Mouse (Mus musculus): ENCODE measurements around the gene Fuk. TPM values are rescaled to one million over a fixed set of nuclear protein-coding genes. Genes with fewer than 3 reads are reported as not detected.
A peak's percentile ranks its signal among the peaks of the same experiment; 100 is the strongest.
"Not testable (repeated sequence)": the region's sequence is repeated elsewhere in the genome, so short reads cannot be mapped to it uniquely, and the experiment has no call there.

Gene Fuk
- total RNA-seq (2021): 1 to 10 TPM; 3.2 to 3.3 TPM
- long read RNA-seq, experiment 1, partial matches to known transcripts: 3 of 3 reads
- long read RNA-seq, experiment 1, other reads (novel, unspliced or antisense): 0 of 3 reads
- long read RNA-seq, experiment 2, partial matches to known transcripts: 1 of 3 reads
- long read RNA-seq, experiment 2, other reads (novel, unspliced or antisense): 0 of 3 reads

DNA sequence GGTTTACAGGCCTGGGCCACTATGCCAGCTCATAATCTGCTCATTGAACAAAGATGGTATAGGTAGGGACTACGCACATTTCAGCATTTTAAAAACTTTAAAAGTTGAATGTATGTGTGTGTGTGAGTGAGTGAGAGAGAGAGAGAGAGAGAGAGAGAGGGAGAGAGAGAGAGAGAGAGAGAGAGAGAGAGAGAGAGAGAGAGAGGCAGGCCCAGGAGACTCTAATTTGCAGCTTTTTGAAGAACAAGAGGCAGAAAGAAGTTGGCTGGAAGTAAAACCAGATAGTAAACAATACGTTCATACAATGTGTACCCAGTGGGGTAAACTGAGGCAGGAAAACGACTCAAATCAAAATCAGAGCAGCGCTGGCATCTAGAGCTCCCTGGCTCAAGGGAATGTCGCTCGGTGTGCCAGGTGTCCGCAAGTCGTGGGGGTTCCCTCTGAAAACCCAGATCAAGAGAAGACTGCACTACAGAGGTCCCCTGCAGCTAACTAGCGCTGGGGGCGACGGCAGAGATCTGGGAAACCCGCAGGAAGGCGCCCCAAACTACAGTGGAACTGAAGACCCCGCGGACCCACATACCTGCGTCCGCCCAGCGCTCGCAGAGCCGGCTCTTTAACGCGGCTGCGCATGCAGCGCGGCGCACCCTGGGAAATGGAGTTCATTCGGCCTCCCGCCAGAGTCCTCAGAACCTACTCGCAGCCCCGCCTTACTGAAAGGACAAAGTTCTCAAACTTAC, at the start of gene Fuk:
Fuk (minus strand) TSS at position 650 of the 740 bp plus-strand sequence.
- DNase-seq: peak; percentile 74

DNA sequence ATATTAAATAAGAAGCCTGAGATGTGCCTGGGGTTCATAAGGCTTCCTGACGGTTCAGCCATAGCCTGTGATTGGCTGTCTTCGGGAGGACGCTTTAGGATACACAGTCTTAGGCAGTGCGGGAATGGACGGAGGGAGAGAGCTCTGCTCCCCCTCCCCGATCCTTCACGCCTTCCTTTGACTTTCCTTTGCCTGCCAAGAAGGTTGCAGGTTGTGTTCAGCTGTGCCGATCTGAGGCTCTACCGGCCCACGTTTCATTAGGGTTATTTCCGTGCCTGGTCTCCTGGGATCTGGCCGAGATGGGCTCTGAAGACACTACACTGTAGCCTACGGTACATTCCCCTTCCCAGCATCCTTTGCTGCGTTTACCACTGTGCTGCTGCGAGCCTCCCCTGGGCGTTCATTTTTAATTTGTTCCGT, 47.8 kb upstream of the Fuk start:
- peak; percentile 56 for DNase-seq

DNA sequence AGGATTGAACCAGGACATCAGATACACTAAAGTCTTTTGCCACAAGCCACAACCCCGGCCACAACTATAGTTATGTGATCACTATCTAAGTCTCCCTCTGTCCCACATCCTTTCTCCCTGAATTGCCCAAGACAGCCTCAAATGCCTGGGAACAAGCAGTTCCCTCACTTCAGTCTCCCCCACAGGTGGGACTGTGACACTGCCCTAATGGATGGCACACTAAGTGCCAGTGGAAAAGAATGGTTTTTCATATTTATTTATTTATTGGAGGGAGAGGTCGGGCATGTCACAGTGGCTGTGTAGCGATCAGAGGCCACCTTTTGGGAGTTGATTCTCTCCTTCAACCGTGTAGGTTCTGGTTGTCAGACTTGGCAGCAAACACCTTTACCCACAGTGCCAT, 43.4 kb upstream of the Fuk start:
- no peak for DNase-seq

DNA sequence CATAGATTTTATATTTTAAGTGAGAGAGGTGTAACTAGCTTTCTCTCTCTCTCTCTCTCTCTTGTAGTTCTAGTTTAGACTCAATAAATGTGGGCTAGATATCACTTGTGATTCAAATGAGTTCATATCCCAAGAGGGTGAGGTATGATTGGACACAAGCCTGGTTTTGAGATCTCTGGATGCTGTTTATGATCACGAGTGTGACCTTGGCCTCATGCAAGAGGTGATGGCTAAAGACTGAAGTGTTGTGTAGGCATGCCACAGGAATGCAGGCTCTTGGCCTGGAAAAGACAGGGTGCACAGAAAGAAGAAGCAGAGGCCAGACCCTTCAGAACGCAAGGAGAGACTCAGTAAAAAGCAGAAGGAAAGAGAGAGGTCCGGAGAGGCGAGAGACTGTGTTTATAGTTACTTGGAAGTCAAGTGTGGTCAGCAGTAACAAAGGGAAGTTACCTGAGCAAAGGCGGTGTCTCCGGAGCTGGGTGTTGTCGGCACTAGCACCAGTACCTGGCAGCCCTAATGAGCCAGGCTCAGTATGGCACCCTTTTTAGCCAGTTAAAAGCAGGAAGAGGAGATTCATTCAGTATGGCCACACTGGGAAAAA, 42.1 kb upstream of the Fuk start:
- DNase-seq: no peak

DNA sequence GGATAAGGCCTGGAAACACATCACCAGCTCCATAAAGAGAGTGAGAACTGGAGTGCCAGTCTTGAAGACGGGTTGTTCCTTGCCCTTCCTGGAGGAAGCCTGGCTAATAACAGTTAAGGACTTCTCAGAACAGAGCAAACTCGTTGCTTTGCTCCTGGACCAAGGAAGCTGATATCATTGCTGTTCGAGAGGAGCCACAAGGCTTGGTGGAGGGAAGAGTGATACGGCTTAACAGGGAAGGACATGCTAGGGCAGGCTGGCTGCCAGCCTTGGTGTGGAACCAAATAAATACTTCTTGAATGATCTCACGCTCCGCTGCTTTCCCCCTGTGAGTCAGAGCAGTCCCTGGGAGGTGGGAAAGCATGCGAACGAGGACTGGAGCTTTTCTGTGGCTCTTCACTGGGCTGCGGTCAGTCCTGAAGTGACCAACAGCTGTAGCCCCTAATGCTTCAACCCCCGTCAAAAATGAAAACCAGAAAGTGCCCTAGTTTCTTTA, 39.2 kb upstream of the Fuk start:
- DNase-seq: peak; percentile 87

DNA sequence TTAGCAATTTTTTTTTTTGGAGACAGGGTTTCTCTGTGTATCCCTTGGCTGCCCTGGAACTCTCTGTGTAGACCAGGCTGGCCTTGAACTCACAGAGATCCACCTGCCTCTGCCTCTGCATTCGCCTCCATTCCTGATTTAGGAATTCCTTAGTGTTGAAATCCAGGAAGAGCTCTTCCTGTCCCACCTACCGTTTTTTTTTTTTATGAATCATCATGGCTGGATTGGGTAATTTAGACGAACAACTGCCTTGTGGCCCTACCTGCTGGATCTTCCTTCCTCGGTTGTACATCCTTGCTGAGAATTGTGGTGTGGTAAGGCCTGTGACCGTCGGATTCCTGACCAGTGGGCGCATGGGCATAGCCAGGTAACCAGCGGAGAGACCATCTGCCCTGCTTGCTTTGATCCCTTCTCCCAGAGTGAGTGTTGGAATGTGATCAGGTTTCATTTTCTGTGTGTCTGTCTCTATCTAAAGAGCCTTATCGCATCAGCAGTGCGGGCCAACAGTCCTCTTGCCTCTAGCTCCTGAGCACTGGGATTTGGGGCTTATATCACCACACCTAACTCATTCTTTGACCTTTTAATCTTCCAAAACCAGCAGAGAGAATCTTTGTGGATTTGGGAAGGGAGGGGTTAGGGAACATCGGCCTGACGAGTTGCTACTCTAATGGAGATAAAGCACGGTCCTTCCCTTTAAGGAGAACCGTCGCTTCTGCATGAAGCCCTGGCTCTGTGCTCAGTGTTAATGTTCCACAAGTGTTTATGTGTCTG, 38.6 kb upstream of the Fuk start:
- DNase-seq: no peak

DNA sequence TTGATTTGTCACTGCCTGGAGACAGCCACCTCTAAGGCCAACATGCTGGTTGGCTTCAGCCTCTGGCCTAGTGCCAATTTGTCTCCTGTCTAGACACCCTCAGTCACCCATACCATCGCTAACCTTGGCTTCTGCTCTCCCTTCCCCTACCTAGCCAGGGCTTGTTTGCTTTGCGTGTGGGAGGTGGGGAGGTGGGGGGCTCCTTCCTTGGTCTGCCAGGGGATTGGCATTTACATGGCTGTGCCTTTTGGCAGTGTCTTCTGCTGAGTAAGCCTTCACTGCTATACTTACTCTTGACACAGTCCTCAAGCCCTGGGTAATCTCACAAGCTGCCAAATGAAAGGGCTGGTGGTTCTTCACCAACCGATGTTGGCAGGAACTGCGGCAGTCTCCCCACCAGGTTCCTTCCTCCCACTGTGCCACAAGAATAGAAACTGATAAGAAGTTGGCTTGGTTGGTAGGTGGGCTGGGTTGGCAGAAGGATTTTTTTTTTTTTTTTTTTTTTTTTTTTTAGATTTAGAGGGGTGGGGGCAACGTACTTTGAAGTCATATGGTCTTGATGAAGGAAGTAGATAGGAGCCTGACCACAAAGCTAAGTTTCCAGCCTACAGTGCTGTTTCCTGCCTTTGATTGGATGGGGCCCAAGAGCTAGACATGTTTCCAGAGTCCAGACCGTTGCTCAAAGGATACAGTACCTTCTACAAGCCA, 36.7 kb upstream of the Fuk start:
- DNase-seq: peak; percentile 66

DNA sequence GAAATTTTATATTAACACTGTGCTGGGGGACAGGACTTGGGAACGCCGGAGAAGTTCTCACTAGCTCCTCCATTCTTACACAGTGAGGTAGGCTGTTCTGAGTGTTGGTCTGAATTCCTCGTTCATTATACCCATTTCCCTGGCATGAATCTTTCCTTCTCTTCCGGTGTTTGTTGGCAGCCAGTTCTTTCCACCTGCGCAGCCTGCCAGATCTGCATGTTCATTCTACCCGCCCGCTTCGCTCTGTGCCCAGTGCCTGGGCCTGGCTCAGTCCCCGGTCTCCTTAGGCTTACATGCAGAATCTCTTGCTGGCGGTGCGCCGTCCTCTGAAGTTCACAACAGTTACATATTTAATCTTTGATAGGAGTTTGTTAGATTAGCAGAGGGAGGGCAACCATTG, 33.9 kb upstream of the Fuk start:
- DNase-seq: peak; percentile 64

DNA sequence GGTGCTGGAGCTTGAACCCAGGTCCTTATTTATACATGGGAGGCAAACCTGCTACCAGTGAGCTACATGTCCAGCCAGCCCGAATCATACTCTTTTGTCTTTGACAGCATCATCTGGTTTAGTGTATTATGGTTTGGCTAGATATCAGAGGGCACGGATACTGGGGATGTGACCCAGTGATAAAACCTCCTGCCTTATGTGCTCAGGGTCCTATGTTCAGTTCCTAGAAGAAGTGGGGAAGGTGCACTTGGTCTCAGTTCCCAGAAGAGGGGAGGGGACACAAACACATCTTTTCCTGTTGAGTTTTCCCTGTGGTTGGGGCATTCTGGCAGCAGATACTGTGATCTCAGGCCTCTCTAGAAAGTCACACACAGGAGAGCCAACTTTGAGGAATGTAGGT, 31.0 kb upstream of the Fuk start:
- no peak for DNase-seq

DNA sequence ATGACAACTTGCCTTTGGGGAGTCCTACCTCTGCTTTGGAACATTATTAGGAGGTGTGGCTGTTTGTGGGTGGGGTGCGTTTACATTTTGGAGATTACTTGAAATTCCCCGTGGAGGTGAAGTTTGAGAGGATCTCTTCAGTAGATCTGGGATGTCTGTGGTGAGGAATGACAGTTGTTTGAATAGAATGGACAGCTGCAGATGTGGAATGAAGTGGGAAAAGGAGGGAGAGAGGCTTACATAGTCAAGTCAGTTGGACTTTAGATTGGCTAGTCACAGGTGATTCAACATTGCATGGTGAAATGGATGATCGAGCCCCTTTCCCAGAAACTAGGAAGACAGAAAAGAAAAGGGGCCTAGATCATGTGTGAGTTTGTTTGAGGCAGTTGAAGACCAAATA, 30.2 kb upstream of the Fuk start:
- no peak for DNase-seq

DNA sequence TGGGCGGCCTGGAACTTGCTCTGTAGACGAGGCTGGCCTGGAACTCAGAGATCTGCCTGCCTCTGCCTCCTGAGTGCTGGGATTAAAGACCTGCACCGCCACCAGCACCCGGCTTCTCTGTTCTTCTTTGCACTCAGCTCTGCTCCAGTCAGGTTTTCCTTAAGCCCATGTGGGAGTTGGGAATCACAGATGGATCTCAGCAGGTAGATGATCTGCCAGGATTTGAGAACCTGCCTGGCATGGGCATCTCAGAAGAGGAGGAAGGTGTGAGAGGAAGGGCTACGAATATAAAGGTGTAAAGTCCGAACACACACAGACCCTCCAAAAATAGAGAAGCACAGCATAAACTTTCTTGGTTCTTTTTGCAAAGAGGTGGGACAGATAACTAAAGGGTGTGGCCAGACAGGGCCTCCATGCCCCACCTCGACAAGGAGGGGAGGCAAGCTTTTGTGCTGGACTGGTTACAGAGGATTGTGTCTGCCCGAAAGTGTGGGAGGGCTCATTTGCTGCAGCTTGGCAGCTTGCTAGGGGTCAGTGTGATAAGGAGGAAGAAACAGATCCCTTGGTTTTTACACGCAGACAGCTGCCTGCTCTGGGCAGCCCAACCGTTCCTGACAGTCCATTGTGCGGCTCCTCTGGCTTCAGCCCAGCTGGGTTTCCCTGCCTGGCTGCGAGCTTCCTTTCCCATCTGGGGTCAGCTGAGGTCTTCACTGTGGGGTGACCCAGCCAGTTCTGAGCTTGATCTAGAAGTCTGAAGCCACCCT, 29.1 kb upstream of the Fuk start:
- DNase-seq: peak; percentile 80

DNA sequence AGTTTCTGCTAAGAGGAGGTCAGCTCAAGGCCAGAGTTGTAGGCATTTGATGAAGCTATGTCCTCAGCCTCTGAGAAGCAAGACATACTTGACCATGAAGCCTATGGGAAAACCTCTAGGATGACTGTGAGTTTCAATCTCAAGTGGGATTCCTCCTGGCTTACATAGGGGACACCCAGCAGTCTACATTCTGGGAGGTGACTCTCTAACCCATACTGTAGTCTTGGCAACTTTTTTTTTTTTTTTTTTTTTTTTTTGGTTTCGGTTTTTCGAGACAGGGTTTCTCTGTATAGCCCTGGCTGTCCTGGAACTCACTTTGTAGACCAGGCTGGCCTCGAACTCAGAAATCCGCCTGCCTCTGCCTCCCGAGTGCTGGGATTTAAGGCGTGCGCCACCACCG, 27.4 kb upstream of the Fuk start:
- DNase-seq: not testable (repeated sequence)

DNA sequence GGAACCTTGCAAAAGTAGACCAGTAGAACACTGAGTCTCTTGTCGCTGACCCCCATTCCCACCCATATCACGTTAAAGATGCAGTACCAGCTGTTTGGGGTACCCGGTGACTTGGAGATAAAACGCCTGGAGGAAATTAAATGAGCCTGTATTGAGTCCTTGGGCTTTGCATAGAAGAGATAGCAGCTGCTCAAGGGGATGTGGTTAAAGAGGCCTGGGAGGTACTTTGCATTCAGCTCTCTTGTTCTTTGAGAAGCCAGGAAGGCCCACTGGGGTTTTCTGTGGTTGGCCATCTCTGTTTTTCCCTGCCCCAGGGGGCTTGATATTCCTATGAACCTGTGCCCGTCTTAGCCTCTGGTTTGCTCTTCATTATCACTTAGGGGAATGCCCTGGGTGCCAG, 26.8 kb upstream of the Fuk start:
- DNase-seq: no peak

DNA sequence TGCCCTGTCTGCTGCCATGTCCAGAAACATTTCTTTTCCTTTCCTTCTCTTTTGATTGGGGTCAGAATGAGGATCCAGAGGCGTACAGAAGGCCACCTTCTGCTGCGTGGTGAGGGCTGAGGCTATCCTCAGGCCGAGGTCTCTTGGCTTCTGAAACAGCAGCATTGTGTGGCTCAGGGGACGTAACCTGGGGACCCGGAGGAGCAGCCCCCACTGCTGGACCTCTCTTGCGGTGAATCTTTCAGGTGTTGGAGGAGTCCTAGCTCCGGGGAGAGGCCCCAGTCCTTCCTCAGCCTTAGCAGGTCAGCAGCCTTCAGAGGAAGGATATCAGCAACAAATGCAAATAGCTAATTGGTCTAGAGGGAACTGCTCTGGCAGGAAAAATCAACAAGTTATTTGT, 26.1 kb upstream of the Fuk start:
- DNase-seq: no peak

DNA sequence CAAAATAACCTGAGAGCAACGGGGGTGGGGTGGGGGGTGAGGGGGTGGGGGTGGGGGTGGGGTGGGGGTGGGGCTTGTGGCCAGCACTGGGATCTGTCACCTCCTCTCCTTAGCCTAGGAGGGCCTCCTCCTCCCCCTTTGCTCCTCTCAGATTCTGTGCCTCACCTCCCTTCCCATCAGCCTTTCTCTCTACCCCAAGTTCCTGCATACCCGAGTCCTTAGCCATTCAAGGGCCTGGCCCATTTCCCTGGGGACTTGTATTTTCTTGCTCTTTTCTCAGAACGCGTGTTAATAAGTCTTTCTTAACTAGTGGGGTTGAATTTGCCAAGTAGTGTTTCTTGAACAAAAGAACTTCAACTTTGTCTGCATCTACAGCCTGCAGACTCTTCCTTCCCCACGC, 24.4 kb upstream of the Fuk start:
- no peak for DNase-seq

DNA sequence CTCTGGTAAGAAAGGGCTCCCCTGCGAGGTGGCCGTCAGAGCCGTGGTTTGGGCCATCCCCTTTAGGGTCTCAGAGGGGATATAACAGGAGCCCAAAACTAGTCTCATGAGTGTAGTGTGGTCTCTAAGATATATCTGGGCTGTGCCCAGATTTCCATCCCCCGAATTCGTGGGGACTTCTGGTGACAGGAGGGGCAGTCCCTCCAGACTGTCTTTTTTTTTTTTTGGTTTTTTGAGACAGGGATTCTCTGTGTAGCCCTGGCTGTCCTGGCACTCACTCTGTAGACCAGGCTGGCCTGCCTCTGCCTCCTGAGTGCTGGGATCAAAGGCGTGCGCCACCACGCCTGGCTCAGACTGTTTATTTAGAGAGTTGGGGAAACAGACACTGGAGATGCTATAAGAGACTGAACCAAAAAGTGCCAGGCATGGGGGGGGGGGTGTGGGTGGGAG, 23.4 kb upstream of the Fuk start:
- no peak for DNase-seq

DNA sequence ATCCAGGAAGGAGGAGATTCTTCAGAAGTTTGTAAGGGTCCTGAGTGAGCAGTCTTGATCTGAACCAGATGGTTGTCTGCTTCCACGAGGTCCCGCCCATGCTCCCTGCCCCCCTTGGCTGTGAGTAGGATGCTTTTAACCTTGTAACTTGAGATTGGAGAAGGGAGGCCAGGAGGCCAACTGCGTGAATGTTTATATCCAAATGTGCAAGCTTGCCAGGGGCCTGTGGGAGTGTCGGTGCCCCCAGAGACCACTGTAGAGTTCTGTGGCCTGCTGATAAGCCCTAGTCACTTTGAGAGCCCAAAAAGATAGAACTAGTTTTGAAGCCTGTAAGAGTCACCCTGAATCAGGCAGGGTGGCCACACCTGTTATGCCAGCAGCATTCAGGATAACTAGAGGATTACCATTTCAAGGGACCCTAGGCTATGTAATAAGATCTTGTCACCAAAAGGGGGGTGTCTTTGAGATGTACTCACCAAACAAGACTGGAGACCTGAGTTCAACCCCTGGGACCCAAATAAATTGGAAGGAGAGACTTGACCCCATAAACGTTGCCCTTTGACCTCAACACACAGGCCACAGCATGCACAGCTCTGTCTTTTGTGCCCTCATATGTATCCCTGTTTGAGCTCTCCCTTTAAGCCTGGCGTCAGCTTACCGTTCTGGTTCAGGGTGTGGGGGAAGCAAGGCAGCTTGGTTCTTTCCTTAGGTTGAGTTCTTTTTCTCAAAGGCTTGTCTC, 19.4 kb upstream of the Fuk start:
- peak; percentile 67 for DNase-seq

DNA sequence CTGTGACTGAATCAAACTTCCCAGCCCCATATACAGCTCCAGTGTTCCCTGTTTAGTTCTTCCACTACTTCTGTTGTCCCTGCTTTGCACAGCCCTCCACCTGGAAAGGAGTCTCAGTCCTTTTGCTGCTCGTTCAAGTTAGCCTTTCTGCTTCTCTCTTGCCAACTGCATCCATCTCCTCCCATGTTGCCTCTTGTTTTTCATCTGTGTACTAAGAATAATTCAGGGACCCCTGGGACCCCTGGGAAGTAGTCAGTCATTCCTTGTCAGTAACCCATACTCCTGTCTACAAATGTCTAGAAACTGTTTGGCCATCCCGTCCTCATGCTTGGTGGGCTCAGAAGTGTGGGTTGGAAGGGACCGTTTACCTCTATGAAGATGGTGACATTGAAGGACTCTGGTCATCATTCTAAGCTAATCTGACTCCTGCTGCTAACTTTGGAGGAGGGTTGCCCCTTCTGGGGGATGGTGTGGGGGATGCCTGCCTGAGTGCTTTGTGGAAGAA, 18.5 kb upstream of the Fuk start:
- DNase-seq: no peak

DNA sequence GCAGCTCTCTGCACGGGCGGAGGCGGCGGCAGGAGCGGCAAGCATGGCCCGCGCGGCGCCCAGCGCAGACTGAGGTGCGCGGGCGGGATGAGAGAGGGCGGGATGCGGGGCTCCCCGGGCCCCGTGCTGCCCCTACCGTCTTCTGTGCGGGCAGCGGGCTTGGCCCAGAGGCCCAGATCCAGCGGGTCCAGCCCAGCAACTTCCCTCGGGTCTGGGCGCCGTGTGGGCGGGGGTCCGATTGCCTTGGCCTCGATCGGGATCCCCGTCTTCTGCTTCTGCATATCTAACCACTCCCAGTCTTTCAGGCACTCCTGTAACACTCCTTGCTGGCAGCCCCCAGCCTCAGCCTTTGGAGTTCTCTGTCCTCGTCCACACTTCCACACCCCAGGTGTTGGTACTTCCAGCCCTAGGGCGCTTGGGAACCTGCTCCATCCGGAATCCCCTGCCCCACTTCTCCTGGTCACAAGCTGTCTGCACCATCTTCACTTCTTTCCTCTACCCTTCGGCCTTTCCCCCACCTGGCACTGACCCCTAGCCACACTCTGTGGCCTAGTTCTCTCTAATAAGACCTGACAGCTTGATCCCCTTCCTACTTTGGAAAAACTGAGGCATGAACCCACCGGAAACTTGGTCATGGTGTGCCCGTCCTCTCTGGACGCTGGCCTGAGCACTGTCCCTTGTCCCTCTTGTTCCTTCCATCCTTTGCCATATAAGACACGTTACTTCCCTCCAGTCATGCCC, 17.9 kb upstream of the Fuk start:
- peak; percentile 32 for DNase-seq

Data from gastrocnemius, postnatal 25 days (tissue).